10 mouse cellular contexts compared by ENCODE assay signal in the genomic region with DNA sequence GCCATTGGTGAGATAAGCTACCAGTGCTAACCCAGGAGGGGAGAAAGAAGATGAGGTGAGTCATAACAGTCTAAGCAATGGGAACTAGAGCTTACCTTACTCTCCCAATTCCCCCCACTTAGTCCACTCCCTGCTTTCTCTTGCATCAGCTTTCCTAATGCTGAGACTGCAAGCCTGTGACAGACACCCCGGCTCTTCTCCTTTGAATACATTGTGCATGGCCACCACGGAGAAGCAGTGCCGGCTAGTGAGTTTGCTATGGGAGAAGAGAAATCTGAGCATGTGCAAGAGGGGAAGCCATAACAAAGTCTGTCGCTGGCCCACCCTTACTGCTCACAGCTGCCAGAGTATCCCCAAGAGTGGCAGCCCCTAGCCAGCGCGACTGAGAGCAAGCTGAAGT. TPM values are rescaled to one million over a fixed set of nuclear protein-coding genes. Genes with fewer than 3 reads are reported as not detected.
DNase-seq lines count a peak whose midpoint lies in the region; ATAC-seq lines count a peak whose summit lies in the region.
"Had no signal": no experiment of that assay in that cellular context is flagged by ENCODE, and none has a peak within 500 bp of the region (broad histone marks: within the 10 kb centered on the region; RNA-seq: fewer than 3 reads in every experiment).

No protein-coding gene starts in this region.

- WGBS in neural tube, embryonic 13.5 days, result 17% methylated on average over 6 of the region's 6 CpGs
- WGBS in hindbrain, embryonic 12.5 days, result 16% methylated on average over 6 of the region's 6 CpGs
- 11% methylated on average over 6 of the region's 6 CpGs for WGBS in limb, embryonic 15.5 days

- no peak overlapping the region for H3K4me2 ChIP-seq in neural tube, embryonic 13.5 days
- no peak overlapping the region; the same call in 1 of the 2 replicates for H3K4me2 ChIP-seq in hindbrain, embryonic 12.5 days (replicated peaks)
- H3K4me2 ChIP-seq in limb, embryonic 15.5 days, result no peak overlapping the region
- H3K4me2 ChIP-seq: lung, embryonic 14.5 days had no signal

- no peak for ATAC-seq in neural tube, embryonic 13.5 days (ENCODE audit: low read depth)
- ATAC-seq in hindbrain, embryonic 12.5 days (ENCODE audit: low FRiP score), result no peak
- ATAC-seq in limb, embryonic 15.5 days (ENCODE audit: insufficient number of reproducible peaks, low FRiP score, low TSS enrichment, low read depth), result no peak

- 0 out of 2 replicates have a peak overlapping the region, but pooled peaks have one; percentile 22 for H3K9ac ChIP-seq in neural tube, embryonic 13.5 days
- no peak overlapping the region for H3K9ac ChIP-seq in hindbrain, embryonic 12.5 days
- H3K9ac ChIP-seq in limb, embryonic 15.5 days, result no peak overlapping the region
- H3K9ac ChIP-seq: lung, embryonic 14.5 days had no signal

- H3K27ac ChIP-seq in neural tube, embryonic 13.5 days (replicated peaks), result peak overlapping the region; percentile 49
- 0 out of 2 replicates have a peak overlapping the region, but pooled peaks have one; percentile 8 for H3K27ac ChIP-seq in hindbrain, embryonic 12.5 days
- H3K27ac ChIP-seq in limb, embryonic 15.5 days, result peak overlapping the region; percentile 5; the same call in 1 of the 2 replicates

- no peak overlapping the region for H3K4me3 ChIP-seq in neural tube, embryonic 13.5 days
- H3K4me3 ChIP-seq in hindbrain, embryonic 12.5 days, result no peak overlapping the region
- no peak overlapping the region for H3K4me3 ChIP-seq in limb, embryonic 15.5 days

- no peaks in the 10 kb centered on the region for H3K27me3 ChIP-seq in neural tube, embryonic 13.5 days
- H3K27me3 ChIP-seq in hindbrain, embryonic 12.5 days, result peaks cover 3% of the 10 kb centered on the region; the same call in 1 of the 2 replicates
- no peaks in the 10 kb centered on the region for H3K27me3 ChIP-seq in limb, embryonic 15.5 days

- peaks cover 33% of the 10 kb centered on the region for H3K4me1 ChIP-seq in neural tube, embryonic 13.5 days (replicated peaks)
- H3K4me1 ChIP-seq in hindbrain, embryonic 12.5 days, result peaks cover 26% of the 10 kb centered on the region
- peaks cover 29% of the 10 kb centered on the region for H3K4me1 ChIP-seq in limb, embryonic 15.5 days

- no peak for DNase-seq in neural tube, embryonic 10.5 days (ENCODE audit: extremely low spot score, low spot score)
- DNase-seq in kidney, postnatal 14 days, result no peak
- DNase-seq in B cell, adult 2 months, result no peak
- DNase-seq in right cerebral cortex, postnatal 25 days, result no peak
- DNase-seq: cerebellum, postnatal 14 days; left cerebral cortex, postnatal 4 days; lung, embryonic 14.5 days had no signal

- 0 out of 2 replicates have a peak, but pooled peaks cover 5% of the 10 kb centered on the region for H3K9me3 ChIP-seq in neural tube, embryonic 13.5 days
- H3K9me3 ChIP-seq in hindbrain, embryonic 12.5 days (replicated peaks), result 0 out of 2 replicates have a peak, but pooled peaks cover 5% of the 10 kb centered on the region
- no peaks in the 10 kb centered on the region for H3K9me3 ChIP-seq in limb, embryonic 15.5 days

- no peaks in the 10 kb centered on the region for H3K36me3 ChIP-seq in neural tube, embryonic 13.5 days
- H3K36me3 ChIP-seq in hindbrain, embryonic 12.5 days, result no peaks in the 10 kb centered on the region
- no peaks in the 10 kb centered on the region for H3K36me3 ChIP-seq in limb, embryonic 15.5 days

RNA-seq across cellular contexts. Expression of a gene that starts 5.9 kb away (rescaled TPM):
- 21.4 and 23.4 TPM in 2 replicates for polyA plus RNA-seq in neural tube, embryonic 13.5 days (2015; fragmentation: Nextera tagmentation; extraction: Ambion mirVana)
- polyA plus RNA-seq in hindbrain, embryonic 12.5 days (2016; fragmentation: Nextera tagmentation; extraction: Ambion mirVana), result 21.5 and 24.9 TPM in 2 replicates
- 5.5 and 5.7 TPM in 2 replicates for polyA plus RNA-seq in limb, embryonic 15.5 days (2015; fragmentation: Nextera tagmentation; extraction: Ambion mirVana)
